Mouse (Mus musculus) heart, postnatal 0 days (tissue): ENCODE measurements at regions not wholly inside any gene's neighbourhood (a gene's known extent, or its start where the extent isn't known, plus 50 kb on each side); places are given as distances from the start of the nearest gene placed in this dataset.

Experiments
- CTCF ChIP-seq: IDR thresholded peaks from 2 replicates; pipeline ENCODE4 v1.5.1; 2016; ENCODE audit warnings: antibody characterized with exemption, control low read depth, low read depth
- EP300 ChIP-seq: IDR thresholded peaks from 2 replicates; pipeline ENCODE4 v1.6.1; 2016; ENCODE audit warnings: antibody characterized with exemption, low read depth

GRCm38 (mm10) chr1:42035371-42035770, 660.2 kb upstream of the Pou3f3 start:
- TF ChIP-seq CTCF: no peak
- no peak for TF ChIP-seq EP300
